Mouse (Mus musculus): ENCODE results near the gene Spata45. TPM values are rescaled to one million over a fixed set of nuclear protein-coding genes. Genes with fewer than 3 reads are reported as not detected.

Gene Spata45
- polyA plus RNA-seq, 2 experiments: not detected

DNA sequence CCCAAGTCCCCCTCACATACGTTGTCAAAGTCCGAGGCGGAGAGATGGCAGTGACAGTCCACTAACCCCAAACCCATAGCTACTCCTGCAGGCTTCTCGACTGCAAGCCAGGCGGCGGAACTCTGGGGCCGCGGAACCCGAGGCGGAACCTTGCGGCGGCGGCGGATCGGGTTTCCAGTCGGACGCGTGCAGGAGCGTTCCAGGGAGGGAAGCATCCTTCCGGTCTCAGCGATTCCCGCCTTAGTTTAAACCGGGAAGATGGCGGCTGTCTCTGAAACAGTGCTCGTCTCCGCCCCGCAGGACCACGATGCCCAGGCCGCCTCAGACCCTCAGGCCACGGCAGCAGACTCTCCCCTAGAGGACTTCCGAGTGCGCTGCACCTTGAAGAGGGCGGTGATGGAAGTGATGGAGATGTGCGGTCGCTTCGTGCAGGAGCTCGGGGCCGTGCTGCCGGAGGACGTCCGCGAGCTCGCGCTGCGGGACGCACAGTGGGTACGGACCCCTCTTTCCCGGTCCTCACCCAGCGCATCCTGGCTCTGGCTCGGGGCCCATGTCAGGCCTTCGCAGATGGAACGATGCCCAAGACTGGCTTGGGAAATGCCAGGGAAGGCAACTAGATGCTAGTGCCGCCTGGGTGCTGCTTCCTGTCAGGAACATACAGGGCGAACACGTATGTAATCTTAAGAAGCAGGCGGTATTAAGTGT is 26.5 kb downstream of the Spata45 start, which contains the start of the genes Tatdn3 and Nsl1:
Gene Tatdn3, minus strand, starts transcription at position 152 of the 705 bp plus-strand sequence.
Gene Nsl1, plus strand, starts transcription at position 232 of the 705 bp plus-strand sequence.
- Histone ChIP-seq H3K27me3 (ENCODE audit: control insufficient read depth, insufficient read depth, low read length) (no peaks in the 10 kb centered on the region), H3K4me2 (ENCODE audit: low read depth) (peak within 1 kb of the TSS; percentile 88), H3K9me3 (ENCODE audit: control insufficient read depth, low read length) (no peaks in the 10 kb centered on the region), H3K4me1 (replicated peaks; ENCODE audit: control insufficient read depth in 2 of 2, insufficient read depth in 2 of 2, low read length in 1 of 2) (peaks cover 11 to 14% of the 10 kb centered on the region in 2 experiments), H3K27ac (peak within 1 kb of the TSS; percentile 19), H3K4me3 (ENCODE audit: insufficient read depth in 1 of 2, low read depth in 2 of 2, low read length in 2 of 2) (peak within 1 kb of the TSS; percentile 91 to 93), H3K9ac (replicated peaks) (peak within 1 kb of the TSS; percentile 88), H3K36me3 (replicated peaks; ENCODE audit: control insufficient read depth, insufficient read depth, low read depth) (peaks cover 25% of the 10 kb centered on the region)
- peak; percentile 25; the same call in 1 of the 2 replicates for TF ChIP-seq EP300 (IDR thresholded peaks at IDR 0.05; ENCODE audit: low read depth)
- TF ChIP-seq CTCF (IDR thresholded peaks at IDR 0.05; ENCODE audit: low read depth): peak; percentile 65
- ATAC-seq (ENCODE audit: insufficient read depth): peak; percentile 92
- WGBS (ENCODE audit: insufficient replicate concordance): under 1% methylated on average over 56 of the region's 56 CpGs
- DNase-seq (ENCODE audit: low read depth in 3 of 3, low spot score in 3 of 3): peak; percentile 74 to 78 (median 76)

DNA sequence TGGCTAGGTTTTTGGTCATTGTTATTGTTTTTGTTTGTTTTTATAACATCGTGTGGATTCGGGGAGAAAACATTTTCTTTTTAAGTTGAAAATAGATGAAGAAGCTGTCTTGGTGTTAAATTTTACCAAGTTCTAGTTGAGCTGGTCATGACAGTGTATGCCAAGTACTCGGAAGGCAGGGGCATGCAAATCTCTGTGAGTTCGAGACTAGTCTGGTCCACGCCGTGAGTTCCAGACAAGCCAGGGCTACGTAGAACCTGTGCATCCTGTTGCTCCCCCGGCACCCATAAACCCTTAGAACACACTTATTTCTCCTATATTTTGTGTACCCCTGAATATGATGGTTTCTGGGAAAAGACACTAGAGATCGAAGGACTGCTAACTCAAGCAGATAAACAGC is 27.3 kb downstream of the Spata45 start:
- no peak for TF ChIP-seq CTCF (IDR thresholded peaks at IDR 0.05; ENCODE audit: low read depth)
- TF ChIP-seq EP300 (IDR thresholded peaks at IDR 0.05; ENCODE audit: low read depth): no peak
- 41% methylated on average over 9 of the region's 9 CpGs for WGBS (ENCODE audit: insufficient replicate concordance)
- no peak for DNase-seq (ENCODE audit: low read depth in 3 of 3, low spot score in 3 of 3)
- Histone ChIP-seq H3K4me3 (ENCODE audit: insufficient read depth in 1 of 2, low read depth in 2 of 2, low read length in 2 of 2) (peak overlapping the region; percentile 91 to 93), H3K36me3 (replicated peaks; ENCODE audit: control insufficient read depth, insufficient read depth, low read depth) (peaks cover 28% of the 10 kb centered on the region), H3K27ac (no peak overlapping the region), H3K4me2 (ENCODE audit: low read depth) (peak overlapping the region; percentile 88), H3K9me3 (ENCODE audit: control insufficient read depth, low read length) (no peaks in the 10 kb centered on the region), H3K9ac (replicated peaks) (peak overlapping the region; percentile 88), H3K27me3 (ENCODE audit: control insufficient read depth, insufficient read depth, low read length) (no peaks in the 10 kb centered on the region), H3K4me1 (replicated peaks; ENCODE audit: control insufficient read depth in 2 of 2, insufficient read depth in 2 of 2, low read length in 1 of 2) (peaks cover 11 to 14% of the 10 kb centered on the region in 2 experiments)
- ATAC-seq (ENCODE audit: insufficient read depth): no peak

DNA sequence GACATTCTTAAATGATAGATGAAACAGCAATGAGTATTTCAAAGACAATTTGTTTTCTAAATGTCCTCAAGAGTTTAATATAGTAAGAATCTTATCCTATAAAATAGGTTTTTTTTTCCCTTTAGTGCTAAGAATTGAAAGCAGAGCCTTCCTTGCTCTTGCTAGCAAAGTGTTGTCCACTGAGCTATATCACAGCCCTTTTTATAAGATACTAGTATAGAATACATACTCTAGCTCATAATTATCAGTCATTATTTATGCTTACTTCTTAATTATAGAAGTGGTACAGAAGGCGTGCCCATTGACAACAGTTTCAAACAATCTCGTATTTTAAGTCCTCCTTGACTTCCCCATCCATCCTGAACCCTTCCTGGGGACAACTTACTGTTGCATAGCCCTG is 28.1 kb downstream of the Spata45 start:
- no peak for DNase-seq (ENCODE audit: low read depth in 3 of 3, low spot score in 3 of 3)
- H3K36me3 ChIP-seq (replicated peaks; ENCODE audit: control insufficient read depth, insufficient read depth, low read depth): peaks cover 36% of the 10 kb centered on the region
- no peak overlapping the region for H3K9ac ChIP-seq (replicated peaks)
- H3K27ac ChIP-seq: no peak overlapping the region
- peak overlapping the region in 1 of 2 experiments; percentile 17; a peak in 2 of 4 replicates for H3K4me3 ChIP-seq (ENCODE audit: insufficient read depth in 1 of 2, low read depth in 2 of 2, low read length in 2 of 2)
- TF ChIP-seq EP300 (IDR thresholded peaks at IDR 0.05; ENCODE audit: low read depth) (no peak), CTCF (IDR thresholded peaks at IDR 0.05; ENCODE audit: low read depth) (no peak)
- H3K27me3 ChIP-seq (ENCODE audit: control insufficient read depth, insufficient read depth, low read length): no peaks in the 10 kb centered on the region
- H3K9me3 ChIP-seq (ENCODE audit: control insufficient read depth, low read length): no peaks in the 10 kb centered on the region
- peak overlapping the region; percentile 88 for H3K4me2 ChIP-seq (ENCODE audit: low read depth)
- ATAC-seq (ENCODE audit: insufficient read depth): no peak
- H3K4me1 ChIP-seq (replicated peaks; ENCODE audit: control insufficient read depth in 2 of 2, insufficient read depth in 2 of 2, low read length in 1 of 2): peaks cover 11 to 14% of the 10 kb centered on the region in 2 experiments
- 69% methylated on average over 2 of the region's 2 CpGs for whole genome bisulfite sequencing (ENCODE audit: insufficient replicate concordance)

DNA sequence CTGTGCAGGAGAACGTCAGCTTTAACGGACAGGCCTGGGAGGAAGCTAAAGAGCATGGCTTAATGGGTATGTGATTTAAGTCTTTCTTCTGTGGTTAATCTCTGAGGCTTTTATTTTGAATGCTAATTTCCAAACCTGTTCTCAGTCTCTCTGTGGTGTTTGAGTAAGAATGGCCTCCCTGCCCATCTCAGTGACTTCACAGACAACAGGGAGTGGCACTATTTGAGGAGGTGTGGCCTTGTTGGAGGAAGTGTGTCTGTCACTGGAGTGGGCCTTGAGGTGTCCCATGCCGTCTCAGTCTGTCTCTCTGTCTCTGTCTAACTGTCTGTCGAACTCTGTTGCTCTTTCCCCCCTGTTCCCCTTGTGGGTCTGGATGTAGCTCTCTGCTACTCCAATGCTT is 28.7 kb downstream of the Spata45 start:
- no peaks in the 10 kb centered on the region for H3K9me3 ChIP-seq (ENCODE audit: control insufficient read depth, low read length)
- H3K4me2 ChIP-seq (ENCODE audit: low read depth): peak overlapping the region; percentile 88
- H3K27me3 ChIP-seq (ENCODE audit: control insufficient read depth, insufficient read depth, low read length): no peaks in the 10 kb centered on the region
- no peak overlapping the region for H3K4me3 ChIP-seq (ENCODE audit: insufficient read depth in 1 of 2, low read depth in 2 of 2, low read length in 2 of 2)
- no peak overlapping the region for H3K9ac ChIP-seq (replicated peaks)
- WGBS (ENCODE audit: insufficient replicate concordance): 70% methylated on average over 4 of the region's 4 CpGs
- H3K4me1 ChIP-seq (replicated peaks; ENCODE audit: control insufficient read depth in 2 of 2, insufficient read depth in 2 of 2, low read length in 1 of 2): peaks cover 11 to 14% of the 10 kb centered on the region in 2 experiments
- DNase-seq (ENCODE audit: low read depth in 3 of 3, low spot score in 3 of 3) (no peak), ATAC-seq (ENCODE audit: insufficient read depth) (no peak)
- no peak for TF ChIP-seq EP300 (IDR thresholded peaks at IDR 0.05; ENCODE audit: low read depth)
- TF ChIP-seq CTCF (IDR thresholded peaks at IDR 0.05; ENCODE audit: low read depth): no peak
- peaks cover 42% of the 10 kb centered on the region for H3K36me3 ChIP-seq (replicated peaks; ENCODE audit: control insufficient read depth, insufficient read depth, low read depth)
- H3K27ac ChIP-seq: no peak overlapping the region

DNA sequence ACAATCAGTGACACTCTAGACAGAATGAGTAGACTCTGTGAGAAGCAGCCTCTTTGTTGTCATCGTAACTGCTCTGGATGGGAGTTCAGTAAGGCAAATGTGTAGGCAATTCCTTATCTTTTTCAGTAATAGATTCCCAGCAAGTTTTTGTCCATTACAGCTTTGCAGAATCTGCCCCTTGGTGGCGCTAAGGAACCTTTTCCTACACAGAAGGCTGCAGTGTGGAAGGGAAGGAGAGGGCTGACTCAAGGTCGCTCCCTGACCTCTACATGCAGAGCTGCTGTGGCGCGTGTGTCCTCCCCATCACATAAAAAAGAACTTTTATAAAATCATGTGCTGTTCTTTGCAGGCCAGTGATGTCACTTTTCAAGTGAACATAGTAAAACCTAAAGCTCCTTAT is 31.9 kb downstream of the Spata45 start:
- 81% methylated on average over 5 of the region's 5 CpGs for WGBS (ENCODE audit: insufficient replicate concordance)
- Histone ChIP-seq H3K9ac (replicated peaks) (no peak overlapping the region), H3K4me1 (replicated peaks; ENCODE audit: control insufficient read depth in 2 of 2, insufficient read depth in 2 of 2, low read length in 1 of 2) (peaks cover 8% of the 10 kb centered on the region in 2 experiments), H3K4me2 (ENCODE audit: low read depth) (no peak overlapping the region), H3K27ac (no peak overlapping the region), H3K27me3 (ENCODE audit: control insufficient read depth, insufficient read depth, low read length) (no peaks in the 10 kb centered on the region), H3K4me3 (ENCODE audit: insufficient read depth in 1 of 2, low read depth in 2 of 2, low read length in 2 of 2) (no peak overlapping the region), H3K9me3 (ENCODE audit: control insufficient read depth, low read length) (no peaks in the 10 kb centered on the region), H3K36me3 (replicated peaks; ENCODE audit: control insufficient read depth, insufficient read depth, low read depth) (peaks cover 73% of the 10 kb centered on the region)
- no peak for DNase-seq (ENCODE audit: low read depth in 3 of 3, low spot score in 3 of 3)
- ATAC-seq (ENCODE audit: insufficient read depth): no peak
- TF ChIP-seq EP300 (IDR thresholded peaks at IDR 0.05; ENCODE audit: low read depth): no peak
- TF ChIP-seq CTCF (IDR thresholded peaks at IDR 0.05; ENCODE audit: low read depth): peak; percentile 37; the same call in 1 of the 2 replicates
